Mouse (Mus musculus) layer of hippocampus, postnatal 14 days (tissue): ENCODE measurements around the gene Atad2b. TPM values are rescaled to one million over a fixed set of nuclear protein-coding genes. Genes with fewer than 3 reads are reported as not detected.
"Not testable (repeated sequence)": the region's sequence is repeated elsewhere in the genome, so short reads cannot be mapped to it uniquely, and the experiment has no call there.

ENCODE experiments used
- DNase-seq, 2 experiments: peaks; one replicate each; pipeline ENCODE4 v3.0.0; 2021 to 2022; ENCODE audit warnings: low spot score in 2 of 2, mixed read lengths in 1 of 2
- total RNA-seq, 2 experiments: library from RNA; stranded (reverse); gene quantifications; 2 replicates each; pipeline ENCODE4 v1.2.3; 2021

Gene Atad2b
- total RNA-seq, 2 experiments from 2014 or later = 26.1 to 29.2 TPM

DNA sequence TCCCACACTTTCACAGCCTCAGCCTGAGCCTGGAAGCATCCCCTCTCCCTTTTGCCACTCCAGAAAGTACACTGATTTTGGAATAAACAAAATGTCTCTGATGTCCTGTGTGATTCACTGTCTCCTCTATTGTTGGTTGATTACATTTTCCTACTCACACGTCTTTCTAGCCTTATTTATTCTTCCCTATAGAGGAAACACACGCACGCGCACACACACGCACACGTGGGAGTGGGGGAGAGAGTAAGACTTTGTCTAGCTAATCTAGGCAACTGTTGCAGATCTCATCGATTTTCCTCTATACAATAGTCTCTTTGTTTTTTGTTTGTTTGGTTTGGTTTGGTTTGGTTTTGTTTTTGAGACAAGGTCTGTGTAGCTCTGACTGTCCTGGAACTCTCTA lies 8.8 kb upstream of the Atad2b start:
- no peak for DNase-seq

DNA sequence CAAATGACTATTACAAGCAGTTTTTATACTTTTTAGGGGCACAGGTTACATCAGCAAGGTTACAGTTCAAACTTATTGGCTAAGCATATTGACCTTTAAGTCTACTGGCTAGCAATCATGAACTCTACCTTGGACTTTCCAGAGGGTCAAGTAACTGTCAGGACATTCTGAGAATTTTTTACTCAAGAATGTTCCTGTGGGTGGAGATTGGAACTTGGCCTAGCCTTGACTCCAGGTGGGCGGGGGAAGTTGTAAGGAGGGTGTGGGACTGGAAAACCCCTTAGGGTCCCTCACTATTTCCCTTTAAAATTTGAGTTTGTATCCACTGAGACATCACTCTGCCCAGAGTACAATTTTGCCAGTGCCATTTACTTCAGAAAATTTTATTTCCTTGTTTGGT lies 6.7 kb upstream of the Atad2b start:
- not testable (repeated sequence) for DNase-seq

GRCm38 (mm10) chr12:4911716-4912115 lies 5.4 kb upstream of the Atad2b start:
- no peak for DNase-seq

DNA sequence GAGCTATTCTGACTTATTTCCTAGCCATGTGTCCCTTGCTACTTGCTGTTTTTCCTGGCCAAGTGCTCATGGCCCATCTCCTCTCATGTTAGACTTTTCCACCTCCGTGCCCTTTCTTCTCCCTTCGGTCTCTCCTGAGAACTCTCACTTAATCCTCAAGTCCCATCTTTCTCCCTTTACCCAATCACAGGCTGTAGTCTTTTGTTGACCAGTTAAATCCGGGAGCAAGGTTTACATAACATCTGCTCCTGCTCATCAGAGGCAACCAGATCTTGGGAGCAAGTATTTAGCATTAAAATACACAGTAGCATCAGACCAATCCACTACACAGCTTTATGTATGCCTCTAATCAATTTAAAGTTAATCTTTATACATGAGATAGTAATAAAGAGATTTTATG lies 2.7 kb upstream of the Atad2b start:
- DNase-seq = no peak

DNA sequence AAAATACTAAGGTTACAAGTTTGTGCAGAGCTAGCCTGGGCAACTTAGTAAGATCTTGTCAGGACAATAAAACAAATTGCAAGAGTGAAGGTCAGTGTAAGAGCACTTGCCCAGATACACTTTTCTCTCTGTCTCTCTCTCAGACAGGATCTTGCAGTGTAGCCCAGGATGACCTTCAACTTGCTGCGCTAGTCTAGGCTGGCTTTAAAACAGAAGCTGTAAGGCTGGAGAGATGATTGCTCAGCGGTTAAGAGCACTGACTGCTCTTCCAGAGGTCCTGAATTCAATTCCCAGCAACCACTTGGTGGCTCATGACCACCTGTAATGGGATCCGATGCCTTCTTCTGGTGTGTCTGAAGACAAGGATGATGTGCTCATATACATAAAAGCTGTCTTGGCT lies 2.2 kb upstream of the Atad2b start:
- DNase-seq = no peak

GRCm38 (mm10) chr12:4917805-4918591 lies 845 bp downstream of the Atad2b start:
- peak; percentile 53 for DNase-seq

- DNase-seq = no peak
These were observed 11.0 kb downstream of the Atad2b start for GRCm38 (mm10) chr12:4928197-4928596.

DNA sequence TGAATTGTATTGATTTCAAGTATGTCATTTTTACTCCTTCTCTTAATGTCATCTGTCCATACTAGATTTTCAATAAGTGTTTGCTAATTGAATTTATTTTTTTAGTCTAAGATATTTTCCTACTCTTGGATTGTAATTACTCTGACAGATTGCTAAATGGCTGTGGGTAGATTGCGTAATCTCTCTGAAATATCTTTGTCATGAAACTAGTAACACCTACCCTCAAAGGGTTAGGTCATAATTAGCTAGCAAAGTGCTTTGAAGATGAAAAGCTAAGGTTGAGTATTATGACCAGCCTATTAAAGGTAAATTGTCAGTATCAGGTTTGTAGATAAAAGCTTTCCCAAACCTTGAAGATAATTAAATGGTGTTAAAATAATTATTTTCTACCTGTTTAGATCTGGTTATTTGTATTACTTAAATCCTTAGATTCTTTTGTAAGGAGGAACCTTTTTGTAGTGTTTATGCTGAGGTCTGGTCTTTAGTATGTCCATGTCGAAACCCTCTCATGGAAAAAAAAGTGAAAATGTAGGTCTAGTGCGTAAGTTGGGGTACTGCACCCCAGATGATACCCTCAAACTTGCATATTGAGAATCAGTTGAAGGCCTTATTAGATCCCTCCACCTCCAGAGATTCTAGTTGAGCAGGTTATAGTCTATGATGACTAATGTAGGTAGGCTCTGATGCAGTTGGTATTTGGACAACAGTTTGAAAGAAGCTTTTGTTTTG lies 13.8 kb downstream of the Atad2b start:
- DNase-seq = no peak

GRCm38 (mm10) chr12:4952272-4952671 lies 35.1 kb downstream of the Atad2b start:
- no peak for DNase-seq

DNA sequence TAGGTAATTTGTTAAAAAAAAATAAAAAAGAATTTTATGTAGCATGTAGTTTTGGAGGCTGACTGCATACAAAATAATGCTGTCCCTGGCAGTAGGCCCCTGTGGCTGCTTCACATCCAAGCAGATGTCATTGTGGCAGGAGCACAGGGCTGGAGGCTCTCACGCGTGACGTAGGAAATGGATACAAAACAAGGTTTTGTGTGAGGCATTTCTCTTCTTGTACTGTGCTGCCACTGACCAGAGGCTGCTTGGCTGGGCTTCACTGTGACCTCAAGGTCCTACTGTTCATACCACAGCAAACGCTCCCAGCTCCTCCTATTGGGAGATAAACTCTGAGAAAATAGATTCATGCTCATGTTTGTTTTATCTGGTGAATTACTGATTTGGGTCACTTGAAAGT lies 36.0 kb downstream of the Atad2b start:
- peak in 1 of 2 experiments; percentile 18 for DNase-seq

DNA sequence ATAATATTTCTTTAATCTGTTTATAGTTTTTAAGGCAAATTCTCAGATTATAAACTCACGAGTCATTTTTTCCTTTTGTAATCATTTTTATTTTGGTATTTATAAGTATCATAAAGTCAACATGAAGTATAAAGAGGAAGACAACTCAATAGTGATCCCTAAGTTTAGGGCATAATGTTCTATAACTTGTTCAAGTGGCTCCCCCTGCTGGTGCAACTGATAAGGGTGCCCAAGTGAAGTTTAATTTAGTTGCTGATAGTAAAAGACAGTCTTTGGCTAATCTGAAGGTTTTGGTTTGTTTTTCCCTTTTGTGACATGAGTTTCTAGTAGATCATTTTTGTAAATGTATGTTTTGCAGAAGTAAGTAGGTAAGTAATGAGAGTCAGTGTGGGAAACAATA lies 55.8 kb downstream of the Atad2b start:
- DNase-seq = peak; percentile 56 to 78

DNA sequence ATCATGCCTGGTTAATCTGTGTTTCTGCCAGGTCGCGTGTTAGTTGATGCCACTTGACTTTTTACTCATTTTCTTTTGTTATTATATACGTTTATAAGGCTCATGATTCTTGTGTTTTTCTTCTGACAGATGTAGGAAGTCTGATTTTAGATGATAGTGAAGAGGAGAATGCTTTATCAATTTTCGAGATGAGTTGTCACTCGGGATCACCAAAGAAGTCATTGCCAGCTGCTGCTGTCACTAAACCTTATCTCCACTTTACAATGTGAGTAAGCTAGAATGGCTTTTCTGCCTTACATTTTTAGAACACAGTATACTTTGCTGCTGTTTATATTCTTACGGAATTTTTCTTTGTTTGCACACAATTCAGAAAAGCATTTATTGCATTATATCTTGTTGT lies 61.2 kb downstream of the Atad2b start:
- DNase-seq = no peak

GRCm38 (mm10) chr12:4996981-4997380 lies 79.8 kb downstream of the Atad2b start:
- DNase-seq = no peak

- no peak for DNase-seq
These were observed 88.2 kb downstream of the Atad2b start for GRCm38 (mm10) chr12:5005338-5005737.

DNA sequence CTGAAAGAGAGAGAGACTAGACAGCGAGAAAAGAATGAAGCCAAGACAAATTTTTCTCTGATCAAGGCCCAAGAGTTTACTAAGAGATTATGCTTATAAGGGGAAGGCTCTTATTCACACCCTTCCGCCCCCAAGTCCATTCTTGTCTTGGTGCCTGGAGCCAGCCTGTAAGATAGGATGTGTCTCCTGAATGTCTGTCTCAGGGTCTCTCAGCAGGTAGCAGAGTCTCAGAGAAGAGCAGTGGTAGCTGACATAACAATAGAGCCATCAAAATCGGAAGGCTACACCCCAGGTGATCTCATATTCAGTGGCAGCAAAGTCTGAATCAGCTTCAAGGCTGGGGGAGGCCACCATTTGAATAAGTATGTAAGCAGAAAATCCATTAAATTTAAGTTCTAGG lies 88.6 kb downstream of the Atad2b start:
- DNase-seq = not testable (repeated sequence)

DNA sequence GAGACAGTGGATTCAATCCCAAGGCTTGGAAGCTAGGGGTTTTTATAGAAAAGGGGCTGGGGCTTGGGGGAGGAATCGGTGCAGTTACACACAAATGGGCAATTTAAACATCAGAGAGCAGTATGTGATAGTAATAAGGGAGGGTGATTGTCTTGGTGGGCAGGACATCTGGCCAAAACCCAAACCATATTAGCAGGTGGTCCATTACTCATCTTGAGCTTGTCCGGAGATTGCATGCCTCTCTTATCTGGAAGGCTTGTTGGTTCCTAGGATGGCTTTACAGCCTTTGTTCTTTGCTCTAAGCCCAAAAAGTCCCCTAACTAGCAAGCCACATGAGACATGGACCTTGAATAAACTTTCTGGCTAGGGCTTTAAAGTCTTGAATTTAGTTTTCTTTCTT lies 91.5 kb downstream of the Atad2b start:
- not testable (repeated sequence) for DNase-seq

DNA sequence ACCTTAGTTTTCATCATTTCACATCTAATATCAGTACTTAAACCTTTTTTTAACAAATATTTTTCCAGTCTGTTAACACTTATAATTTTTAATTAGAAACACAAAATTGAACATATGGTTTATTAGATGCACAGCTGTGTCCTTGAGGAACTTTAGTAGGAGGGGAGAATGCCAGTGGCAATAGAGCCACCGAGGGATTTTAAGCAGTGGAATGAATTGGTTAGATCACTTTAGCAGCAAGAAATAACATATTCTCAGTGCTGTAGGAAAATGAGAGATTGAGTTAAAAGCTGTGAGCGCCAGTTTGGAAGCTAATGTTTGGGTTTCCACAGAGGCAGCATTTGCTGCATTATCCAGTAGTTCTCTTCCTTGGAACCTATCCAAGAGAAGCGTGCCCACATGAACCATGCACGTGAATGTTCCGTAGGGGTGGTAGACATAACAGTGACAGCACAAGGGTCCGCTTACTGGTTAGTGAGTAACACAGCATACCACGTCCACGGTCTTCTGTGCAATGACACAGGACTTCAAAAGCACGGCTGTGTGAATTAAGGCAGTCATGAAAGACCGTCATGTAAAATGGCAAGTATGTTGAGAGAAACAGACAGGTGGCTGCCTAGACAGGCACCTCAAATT lies 108.2 kb downstream of the Atad2b start:
- peak in 1 of 2 experiments; percentile 21 for DNase-seq

DNA sequence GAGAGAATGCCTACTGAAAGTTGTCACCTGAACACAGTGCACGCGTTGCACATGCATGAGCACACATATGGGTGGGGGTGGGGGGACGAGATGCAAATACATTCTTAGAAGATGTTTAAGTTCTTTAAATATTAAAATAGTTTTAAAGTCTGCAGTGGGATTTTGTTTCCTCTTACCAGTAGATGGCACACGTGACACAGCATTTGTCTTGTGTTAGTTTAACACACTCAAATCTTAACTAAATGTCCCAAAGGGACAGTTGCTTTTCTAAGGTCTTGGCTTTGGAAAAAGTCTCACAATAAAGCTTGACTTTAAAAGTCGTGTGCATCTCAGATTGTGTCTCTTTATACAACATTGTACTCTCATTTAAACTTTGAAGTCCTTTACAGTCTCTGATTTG lies 111.9 kb downstream of the Atad2b start:
- no peak for DNase-seq

- DNase-seq = no peak
These were observed 120.9 kb downstream of the Atad2b start for GRCm38 (mm10) chr12:5038008-5038407.

GRCm38 (mm10) chr12:5044141-5044540 lies 127.0 kb downstream of the Atad2b start:
- no peak for DNase-seq

DNA sequence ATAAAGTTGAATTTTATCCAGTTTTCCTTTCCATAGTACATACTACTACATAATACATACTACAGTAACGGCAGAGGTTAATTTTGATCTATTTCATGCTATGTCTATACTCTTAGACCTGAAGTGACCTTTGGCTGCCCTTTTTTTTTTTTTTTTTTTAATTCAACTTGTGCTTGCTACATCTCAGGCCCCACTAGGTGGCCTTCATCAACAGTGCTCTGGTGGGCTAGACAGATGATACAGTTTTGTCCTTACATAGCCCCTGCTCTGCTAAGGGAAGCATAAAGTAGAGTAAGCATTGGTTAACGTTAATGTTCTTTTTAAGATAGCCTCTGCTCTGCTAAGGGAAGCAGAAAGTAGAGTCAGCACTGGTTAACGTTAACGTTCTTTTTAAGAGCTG lies 131.0 kb downstream of the Atad2b start:
- DNase-seq = no peak

GRCm38 (mm10) chr12:5067590-5067989 lies 150.4 kb downstream of the Atad2b start:
- no peak for DNase-seq
